Mouse (Mus musculus) ovary, postnatal 10 days (tissue): Measurements from ENCODE around the gene Ifng.
"Not testable (repeated sequence)": the region's sequence is repeated elsewhere in the genome, so short reads cannot be mapped to it uniquely, and the experiment has no call there.

Source experiments
- DNase-seq: peaks from one replicate; pipeline ENCODE4 v3.0.0; 2022; ENCODE audit warnings: low spot score

Ifng gene

GRCm38 (mm10) chr10:118440742-118441240, at the start of gene Ifng:
Ifng (plus strand) TSS chr10:118441046.
- no peak for DNase-seq

GRCm38 (mm10) chr10:118399917-118400316, 40.9 kb upstream of the Ifng start:
- DNase-seq, result no peak

- DNase-seq, result no peak
These were observed 34.2 kb upstream of the Ifng start for GRCm38 (mm10) chr10:118406463-118407221.

- no peak for DNase-seq
These were observed 29.5 kb upstream of the Ifng start for GRCm38 (mm10) chr10:118411377-118411776.

DNA sequence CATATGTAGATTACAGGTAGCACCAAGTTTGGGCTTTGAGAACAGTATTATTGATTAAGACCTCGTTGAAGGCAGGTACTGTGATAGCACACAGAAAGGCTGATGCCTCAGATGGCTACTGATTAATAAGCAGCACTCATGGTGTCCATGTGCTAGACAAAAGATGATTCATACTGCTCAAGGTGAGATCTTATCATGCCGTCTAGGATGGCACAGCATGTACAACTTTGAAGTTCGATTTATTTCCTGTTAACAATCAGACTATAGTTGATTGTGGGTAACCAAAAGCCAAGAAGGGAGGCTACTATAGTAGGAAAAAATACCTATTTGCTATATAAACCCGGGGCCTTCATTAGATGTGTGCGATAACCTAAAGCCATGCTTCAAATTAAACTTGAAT, 28.1 kb upstream of the Ifng start:
- no peak for DNase-seq

- DNase-seq, result no peak
These were observed 21.8 kb upstream of the Ifng start for GRCm38 (mm10) chr10:118419000-118419425.

- no peak for DNase-seq
These were observed 19.9 kb upstream of the Ifng start for GRCm38 (mm10) chr10:118420896-118421295.

DNA sequence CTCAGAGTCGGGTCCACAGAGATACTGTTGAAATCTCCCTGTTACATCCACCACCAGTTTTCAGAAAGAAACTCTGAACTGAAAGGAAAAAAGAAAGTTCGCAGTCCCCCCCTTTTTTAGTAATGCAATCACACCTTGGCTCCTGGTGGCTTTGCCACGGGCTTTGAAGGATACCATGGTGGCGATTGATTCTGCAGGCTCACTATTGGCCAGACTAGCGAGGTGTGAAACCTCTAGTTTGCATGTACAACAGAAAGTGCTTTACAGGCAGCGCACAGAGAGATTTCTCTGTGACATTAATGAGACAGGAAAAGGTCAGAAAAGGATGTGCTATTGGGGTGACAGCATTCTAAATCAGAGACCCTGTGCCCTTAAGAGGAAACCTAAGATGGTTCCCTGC, 5.3 kb upstream of the Ifng start:
- DNase-seq, result no peak

- DNase-seq, result no peak
These were observed 1.1 kb downstream of the Ifng start for GRCm38 (mm10) chr10:118441898-118442297.

- DNase-seq, result no peak
These were observed 2.2 kb downstream of the Ifng start for GRCm38 (mm10) chr10:118442999-118443398.

- no peak for DNase-seq
These were observed 4.2 kb downstream of the Ifng start for GRCm38 (mm10) chr10:118445021-118445420.

- DNase-seq, result no peak
These were observed 4.7 kb downstream of the Ifng start for GRCm38 (mm10) chr10:118445502-118445901.

DNA sequence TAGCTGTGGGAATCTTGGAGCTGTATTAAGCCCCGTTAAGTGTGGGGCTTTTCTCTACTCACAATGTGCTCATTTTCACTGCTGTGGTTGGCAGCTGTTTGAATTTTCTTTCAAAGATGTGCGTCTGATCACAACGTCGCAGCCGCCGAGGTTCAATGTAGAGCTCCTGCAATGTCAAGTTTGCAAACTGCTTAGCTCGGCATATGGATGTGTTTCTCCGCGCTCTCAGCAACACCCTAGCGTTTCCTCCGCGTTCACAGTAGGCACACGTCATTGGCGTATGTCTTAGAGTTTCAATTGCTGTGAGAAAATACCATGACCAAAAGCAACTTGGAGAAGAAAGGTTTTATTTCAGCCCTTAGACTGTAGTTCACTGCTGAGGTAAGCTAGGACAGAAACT, 5.1 kb downstream of the Ifng start:
- DNase-seq, result no peak

DNA sequence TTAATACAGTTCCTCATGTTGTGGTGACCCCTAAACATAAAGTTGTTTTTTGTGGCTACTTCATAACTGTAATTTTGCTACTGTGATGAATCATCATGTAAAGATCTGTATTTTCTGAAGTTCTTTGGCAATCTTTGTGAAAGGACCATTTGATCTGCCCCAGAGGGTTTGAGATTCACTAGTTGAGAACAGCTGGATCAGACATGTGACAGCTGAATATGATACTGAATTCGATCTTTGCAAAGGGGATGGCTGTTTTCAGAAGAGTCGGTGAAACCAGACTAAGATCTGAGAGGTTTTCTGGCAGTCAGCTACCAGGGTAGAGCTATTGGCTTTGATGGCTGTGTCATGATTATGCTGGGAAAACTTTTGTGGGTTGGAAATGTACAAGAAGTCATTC, 10.9 kb downstream of the Ifng start:
- no peak for DNase-seq

DNA sequence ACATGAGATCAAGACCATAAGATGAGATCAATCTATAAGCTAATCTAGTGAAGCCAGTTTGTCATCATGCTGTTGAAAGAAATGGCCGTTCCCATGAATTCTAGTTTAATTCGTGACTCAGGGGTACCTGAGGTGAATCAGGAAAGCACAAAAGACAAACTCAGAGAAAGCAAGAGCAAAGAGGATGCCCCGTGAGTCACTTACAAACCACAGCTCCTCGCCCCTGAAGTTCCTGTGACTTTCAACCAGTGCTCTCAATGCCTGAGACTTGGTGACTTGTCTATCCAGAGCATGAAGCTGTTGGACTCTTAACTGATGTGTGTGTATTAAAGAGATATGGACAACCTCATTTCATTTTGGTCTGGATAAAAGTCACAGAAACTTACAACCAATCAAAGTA, 17.9 kb downstream of the Ifng start:
- no peak for DNase-seq

DNA sequence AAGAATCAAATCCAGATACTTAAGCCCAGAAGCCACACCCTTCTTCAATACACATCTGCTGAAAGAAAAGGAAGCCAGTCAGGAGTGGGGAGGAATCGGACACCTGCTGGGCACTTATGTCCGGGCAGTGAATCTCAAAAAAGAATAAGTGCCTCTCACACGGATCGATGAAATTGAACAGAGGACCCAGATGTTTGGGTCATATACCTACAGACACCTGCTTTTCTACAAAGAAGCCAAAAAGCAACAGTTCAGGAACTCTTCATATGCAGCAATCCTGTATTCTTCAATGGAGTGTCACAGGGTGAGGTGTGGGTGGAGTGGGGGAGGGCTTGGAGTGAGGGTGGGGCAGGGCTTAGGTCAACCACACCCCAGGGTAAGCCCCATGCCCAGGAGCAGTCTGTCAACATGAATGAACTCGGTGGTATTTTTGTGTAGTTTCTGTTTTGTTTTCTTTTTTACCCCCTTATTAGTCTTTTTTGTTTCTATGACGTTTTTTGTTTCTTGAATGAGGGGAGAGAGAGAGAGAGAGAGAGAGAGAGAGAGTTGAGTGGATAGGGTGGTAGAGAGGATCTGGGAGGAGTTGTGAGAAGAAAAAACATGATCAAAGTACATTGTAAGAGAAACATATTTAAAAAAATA, 20.4 kb downstream of the Ifng start:
- DNase-seq, result no peak

DNA sequence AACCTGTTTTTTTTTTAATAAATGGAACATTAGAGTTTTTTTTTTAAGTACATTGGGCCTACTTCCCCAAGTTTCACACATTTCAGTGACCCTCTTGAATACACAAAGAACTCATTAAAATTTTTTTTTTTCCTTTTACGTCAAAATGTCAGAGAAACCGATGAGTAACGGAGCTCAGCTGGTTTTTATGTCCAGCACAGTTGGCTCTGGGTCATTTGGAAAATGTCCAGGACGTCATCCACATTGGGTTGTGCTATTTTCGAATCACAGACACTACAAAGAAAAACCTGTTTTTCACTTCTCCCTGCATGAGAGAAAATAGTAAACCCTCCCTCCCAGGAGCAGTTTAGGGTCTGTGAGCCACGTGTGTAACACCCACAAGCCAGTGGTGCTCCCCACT, 25.6 kb downstream of the Ifng start:
- DNase-seq, result no peak

- no peak for DNase-seq
These were observed 28.2 kb downstream of the Ifng start for GRCm38 (mm10) chr10:118469047-118469446.

DNA sequence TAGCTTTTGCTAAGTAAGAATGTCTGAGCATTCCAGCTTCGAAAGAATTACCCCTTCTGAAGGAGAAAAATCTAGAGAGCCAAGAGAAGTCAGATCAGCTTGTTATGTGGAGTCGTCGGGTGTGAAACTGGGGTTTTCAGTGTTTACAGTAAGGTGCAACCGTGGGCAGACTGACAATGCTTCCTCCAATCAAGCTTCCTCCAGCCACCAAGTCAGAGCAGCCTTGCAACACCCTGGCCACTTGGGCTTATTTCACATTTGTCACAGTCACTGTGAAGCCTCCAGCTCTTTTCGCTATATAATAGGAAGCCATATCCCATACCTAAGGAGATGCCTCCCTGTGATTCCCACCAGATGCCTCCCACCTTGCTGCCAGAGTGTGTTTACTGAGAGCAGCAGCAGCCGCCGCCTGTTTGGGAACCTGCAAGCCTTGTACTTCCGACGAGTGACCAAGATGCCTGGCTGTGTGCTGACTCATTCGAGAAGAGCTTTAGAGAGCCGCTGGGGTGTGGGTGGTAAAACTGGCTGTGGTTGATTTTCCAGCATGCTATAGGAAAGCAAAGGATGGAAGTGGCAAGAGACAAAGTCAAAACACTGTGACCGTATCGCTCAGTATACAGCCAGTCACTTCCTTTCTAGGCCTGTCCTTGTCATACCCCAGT, 29.6 kb downstream of the Ifng start:
- DNase-seq, result no peak

DNA sequence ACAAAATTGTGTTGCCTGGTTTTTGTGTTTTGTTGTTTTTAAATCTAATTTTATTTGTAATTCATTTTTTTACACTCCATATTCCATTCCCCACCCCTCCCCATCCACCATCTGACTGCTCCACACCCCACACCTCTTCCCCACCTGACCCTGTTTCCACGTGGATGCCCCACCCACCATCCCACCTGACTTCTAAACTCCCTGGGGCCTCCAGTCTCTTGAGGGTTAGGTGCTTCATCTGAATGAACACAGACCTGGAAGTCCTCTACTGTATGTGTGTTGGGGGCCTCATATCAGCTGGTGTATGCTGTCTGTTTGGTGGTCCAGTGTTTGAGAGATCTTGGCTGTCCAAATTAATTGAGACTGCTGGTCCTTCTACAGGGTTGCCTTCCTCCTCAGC, 32.0 kb downstream of the Ifng start:
- not testable (repeated sequence) for DNase-seq

GRCm38 (mm10) chr10:118476696-118477095, 35.9 kb downstream of the Ifng start:
- no peak for DNase-seq

DNA sequence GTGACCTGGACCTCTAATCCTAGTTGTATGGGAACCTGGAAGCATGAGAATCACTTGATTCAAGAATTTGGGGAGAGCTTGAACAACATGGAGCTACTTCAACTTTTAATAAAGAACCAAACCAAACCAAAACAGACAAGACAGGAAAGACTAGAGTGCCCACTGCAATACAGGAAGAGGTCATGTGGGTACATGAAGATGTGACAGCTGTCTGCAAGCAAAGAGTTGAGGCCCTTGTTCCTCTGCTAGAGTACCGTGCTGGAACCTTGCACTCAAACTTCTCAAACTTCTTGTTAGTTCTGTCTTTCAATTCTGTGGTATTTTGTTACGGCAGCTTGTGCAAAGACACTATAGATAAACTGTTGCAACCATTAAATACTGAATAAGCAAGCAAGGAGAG, 36.5 kb downstream of the Ifng start:
- DNase-seq, result no peak

DNA sequence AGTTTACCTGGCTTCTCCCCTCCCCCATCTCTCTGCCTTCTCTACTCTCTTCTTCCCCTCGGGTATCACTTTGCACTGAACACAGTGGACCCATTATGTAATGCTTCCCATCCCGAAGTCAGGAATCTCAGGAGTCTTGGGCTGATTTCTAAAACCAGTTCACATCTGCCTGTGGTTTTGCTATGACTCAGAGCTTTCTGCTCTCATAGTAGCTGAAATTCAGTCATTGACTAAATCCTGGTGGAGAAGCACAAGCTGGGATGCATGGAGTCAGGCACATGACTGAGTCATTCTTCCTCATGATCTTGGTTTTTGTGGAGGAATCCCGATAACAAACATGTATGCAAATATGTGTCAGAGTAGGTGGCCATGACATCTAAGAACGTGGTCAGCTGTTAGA, 38.4 kb downstream of the Ifng start:
- no peak for DNase-seq
